Comparison of ENCODE assay signal across 10 mouse cellular contexts in the genomic region with DNA sequence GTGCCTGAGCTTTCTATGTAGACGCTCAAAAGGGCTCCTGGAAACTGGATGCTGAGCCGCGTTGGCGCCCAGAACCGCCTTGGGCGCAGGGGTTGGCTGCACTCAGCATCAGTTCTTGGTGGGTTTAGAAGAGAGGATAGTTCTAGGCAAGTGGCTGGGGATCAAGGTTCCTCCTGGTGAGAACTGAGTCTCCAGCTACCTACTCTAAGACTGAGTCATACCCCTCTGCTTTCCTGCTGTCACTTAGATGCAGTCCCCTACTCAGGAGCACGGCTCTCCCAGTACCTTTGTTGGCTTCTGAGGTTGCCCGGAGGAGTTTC. TPM values are rescaled to one million over a fixed set of nuclear protein-coding genes. Genes with fewer than 3 reads are reported as not detected.
A peak's percentile ranks its signal among the peaks of the same experiment; 100 is the strongest.
DNase-seq lines count a peak whose midpoint lies in the region; ATAC-seq and TF ChIP-seq lines count a peak whose summit lies in the region.
"Had no signal": no experiment of that assay in that cellular context is flagged by ENCODE, and none has a peak within 500 bp of the region (broad histone marks: within the 10 kb centered on the region; RNA-seq: fewer than 3 reads in every experiment).

No protein-coding gene starts in this region.

- no peaks in the 10 kb centered on the region for H3K36me3 ChIP-seq in heart, embryonic 11.5 days (ENCODE audit: control insufficient read depth, insufficient read depth, low read length)
- H3K36me3 ChIP-seq in E14TG2a.4 (ENCODE audit: insufficient read depth, low read length) = no peaks in the 10 kb centered on the region
- H3K36me3 ChIP-seq in hindbrain, embryonic 10.5 days = no peaks in the 10 kb centered on the region
- H3K36me3 ChIP-seq in midbrain, embryonic 10.5 days = no peaks in the 10 kb centered on the region

- H3K9ac ChIP-seq in heart, embryonic 11.5 days (ENCODE audit: low read depth, low read length) = no peak overlapping the region

- no peak for ATAC-seq in heart, embryonic 11.5 days (replicated peaks; ENCODE audit: insufficient number of reproducible peaks, low FRiP score, low TSS enrichment)

- H3K27ac ChIP-seq in heart, embryonic 11.5 days (ENCODE audit: low read depth, low read length) = no peak overlapping the region
- no peak overlapping the region for H3K27ac ChIP-seq in hindbrain, embryonic 10.5 days
- no peak overlapping the region for H3K27ac ChIP-seq in midbrain, embryonic 10.5 days (replicated peaks)

- H3K4me1 ChIP-seq in heart, embryonic 11.5 days (ENCODE audit: control insufficient read depth, insufficient read depth, low read length) = peaks cover 11% of the 10 kb centered on the region
- peaks cover 33% of the 10 kb centered on the region for H3K4me1 ChIP-seq in E14TG2a.4 (replicated peaks; ENCODE audit: low read depth, low read length)
- H3K4me1 ChIP-seq in hindbrain, embryonic 10.5 days (replicated peaks) = peaks cover 23% of the 10 kb centered on the region
- H3K4me1 ChIP-seq in midbrain, embryonic 10.5 days = peaks cover 32% of the 10 kb centered on the region

- peak overlapping the region; percentile 41; the same call in 1 of the 2 replicates for H3K4me3 ChIP-seq in heart, embryonic 11.5 days (ENCODE audit: low read depth, low read length)
- peak overlapping the region; percentile 71 for H3K4me3 ChIP-seq in E14TG2a.4 (replicated peaks; ENCODE audit: low read length)
- H3K4me3 ChIP-seq in hindbrain, embryonic 10.5 days = peak overlapping the region; percentile 47
- H3K4me3 ChIP-seq in midbrain, embryonic 10.5 days = peak overlapping the region; percentile 53

- TF ChIP-seq CTCF in E14TG2a.4 (conservative IDR thresholded peaks at IDR 0.05; ENCODE audit: low read length) = no peak

- WGBS in heart, embryonic 11.5 days (ENCODE audit: insufficient replicate concordance) = 5% methylated on average over 8 of the region's 8 CpGs
- 6% methylated on average over 8 of the region's 8 CpGs for WGBS in hindbrain, embryonic 10.5 days
- WGBS in midbrain, embryonic 10.5 days = 3% methylated on average over 8 of the region's 8 CpGs

- peaks cover 54% of the 10 kb centered on the region for H3K27me3 ChIP-seq in heart, embryonic 11.5 days (ENCODE audit: control insufficient read depth, insufficient read depth, low read length)
- peaks cover 68% of the 10 kb centered on the region for H3K27me3 ChIP-seq in E14TG2a.4 (ENCODE audit: insufficient read depth, low read length)
- H3K27me3 ChIP-seq in hindbrain, embryonic 10.5 days (ENCODE audit: insufficient read depth, poor library complexity, severe bottlenecking) = peaks cover 57% of the 10 kb centered on the region
- H3K27me3 ChIP-seq in midbrain, embryonic 10.5 days (ENCODE audit: low read depth, poor library complexity, severe bottlenecking) = peaks cover 70% of the 10 kb centered on the region

- no peaks in the 10 kb centered on the region for H3K9me3 ChIP-seq in heart, embryonic 11.5 days (replicated peaks; ENCODE audit: control insufficient read depth, low read length)
- no peaks in the 10 kb centered on the region for H3K9me3 ChIP-seq in E14TG2a.4 (ENCODE audit: low read length)
- no peaks in the 10 kb centered on the region for H3K9me3 ChIP-seq in hindbrain, embryonic 10.5 days
- no peaks in the 10 kb centered on the region for H3K9me3 ChIP-seq in midbrain, embryonic 10.5 days (replicated peaks)

- no peak for DNase-seq in heart, adult 8-10 months (ENCODE audit: low spot score)
- DNase-seq in hindbrain, embryonic 10.5 days (ENCODE audit: low spot score) = peak; percentile 33
- DNase-seq in midbrain, embryonic 10.5 days (ENCODE audit: low spot score) = peak; percentile 25
- no peak for DNase-seq in cerebellum, adult 8-10 months
- DNase-seq in spleen, adult 18-20 months = no peak
- DNase-seq in MN1 (ENCODE audit: low spot score) = no peak

- H3K4me2 ChIP-seq in heart, embryonic 11.5 days = peak overlapping the region; percentile 71

RNA-seq across cellular contexts. Expression of a gene that starts 0.5 kb away (rescaled TPM):
- polyA plus RNA-seq in heart, embryonic 11.5 days (2014; fragmentation: Nextera tagmentation; extraction: Ambion mirVana) = 0.25 TPM in 1 of 2 replicates, not detected in the other
- under 1 TPM in 1 of 4 experiments, not detected in 3; 0.09 TPM for total RNA-seq in heart, adult 8-10 months (2022)
- polyA plus RNA-seq in hindbrain, embryonic 10.5 days (2016; fragmentation: Nextera tagmentation; extraction: Ambion mirVana) = 0.86 and 0.92 TPM in 2 replicates
- 0.33 and 0.82 TPM in 2 replicates for polyA plus RNA-seq in midbrain, embryonic 10.5 days (2016; fragmentation: Nextera tagmentation; extraction: Ambion mirVana)
- polyA plus RNA-seq: large intestine, adult 2 months had no signal

RNA-seq across cellular contexts. Expression of a gene that starts 27.3 kb away (rescaled TPM):
- 1.4 and 1.5 TPM in 2 replicates for polyA plus RNA-seq in heart, embryonic 11.5 days (2014; fragmentation: Nextera tagmentation; extraction: Ambion mirVana)
- 1 to 10 TPM; 1.1 to 1.4 (median 1.2) TPM for total RNA-seq in heart, adult 8-10 months (2022)
- polyA plus RNA-seq in hindbrain, embryonic 10.5 days (2016; fragmentation: Nextera tagmentation; extraction: Ambion mirVana) = 2.1 and 2.3 TPM in 2 replicates
- polyA plus RNA-seq in midbrain, embryonic 10.5 days (2016; fragmentation: Nextera tagmentation; extraction: Ambion mirVana) = 1.7 and 2.0 TPM in 2 replicates

RNA-seq across cellular contexts. Expression of a gene that starts 36.8 kb away (rescaled TPM):
- polyA plus RNA-seq in heart, embryonic 11.5 days (2014; fragmentation: Nextera tagmentation; extraction: Ambion mirVana) = 0.04 TPM in 1 of 2 replicates, not detected in the other
- total RNA-seq in heart, adult 8-10 months (2022) = not detected
- polyA plus RNA-seq in hindbrain, embryonic 10.5 days (2016; fragmentation: Nextera tagmentation; extraction: Ambion mirVana) = 0.19 and 0.21 TPM in 2 replicates
- 0.12 and 0.16 TPM in 2 replicates for polyA plus RNA-seq in midbrain, embryonic 10.5 days (2016; fragmentation: Nextera tagmentation; extraction: Ambion mirVana)
- polyA plus RNA-seq: C2C12; large intestine, adult 2 months had no signal

RNA-seq across cellular contexts. Expression of a gene that starts 55.8 kb away (rescaled TPM):
- 16.7 and 16.9 TPM in 2 replicates for polyA plus RNA-seq in heart, embryonic 11.5 days (2014; fragmentation: Nextera tagmentation; extraction: Ambion mirVana)
- total RNA-seq in heart, adult 8-10 months (2022) = 10 to 100 TPM; 34.2 to 38.2 (median 36.0) TPM
- polyA plus RNA-seq in hindbrain, embryonic 10.5 days (2016; fragmentation: Nextera tagmentation; extraction: Ambion mirVana) = 12.1 and 12.8 TPM in 2 replicates
- 12.9 and 13.0 TPM in 2 replicates for polyA plus RNA-seq in midbrain, embryonic 10.5 days (2016; fragmentation: Nextera tagmentation; extraction: Ambion mirVana)

Comparison
In these comparisons a context has a peak if more than half of its experiments do, and no peak if none do; other contexts are left out.
1. DNase-seq: peak in hindbrain, embryonic 10.5 days (single experiment) and midbrain, embryonic 10.5 days (single experiment); none in heart, adult 8-10 months (single experiment), cerebellum, adult 8-10 months (single experiment), spleen, adult 18-20 months (0 of 2) and MN1 (single experiment).
2. Peak in every context shown above with its lines, with median percentiles within 50 percentile points of each other: H3K4me3 ChIP-seq.